Mouse (Mus musculus) myocyte (in vitro differentiated cells): ENCODE results near the gene Apoc3.

Source experiments
- CEBPB ChIP-seq: IDR thresholded peaks from 2 replicates; pipeline ENCODE4 v1.6.1; 2011; ENCODE audit warnings: mild to moderate bottlenecking, moderate library complexity; ENCODE audit not compliant: poor library complexity, insufficient read depth, severe bottlenecking
- E2F4 ChIP-seq: IDR thresholded peaks from one replicate; pipeline ENCODE4 v1.6.1; 2011; ENCODE audit warnings: mild to moderate bottlenecking, control low read depth, moderate library complexity; ENCODE audit not compliant: insufficient read depth
- MAX ChIP-seq: IDR thresholded peaks from one replicate; pipeline ENCODE4 v1.6.1; 2011; ENCODE audit warnings: low read depth, mild to moderate bottlenecking, control low read depth
- MYOD1 ChIP-seq, 3 experiments: IDR thresholded peaks; one replicate each; pipeline ENCODE4 v1.6.1; 2011; ENCODE audit warnings: control low read depth in 2 of 3, low read depth in 2 of 3, mild to moderate bottlenecking in 2 of 3, moderate library complexity in 1 of 3; ENCODE audit not compliant: insufficient read length in 2 of 3, control insufficient read depth in 1 of 3
- MYOG ChIP-seq, 3 experiments: IDR thresholded peaks; one replicate each; pipeline ENCODE4 v1.6.1; 2011; ENCODE audit warnings: control low read depth in 2 of 3, low read depth in 2 of 3, mild to moderate bottlenecking in 2 of 3; ENCODE audit not compliant: insufficient read length in 2 of 3, control insufficient read depth in 1 of 3, insufficient read depth in 1 of 3
- POLR2A ChIP-seq: IDR thresholded peaks from one replicate; pipeline ENCODE4 v1.6.1; 2011; ENCODE audit warnings: low read depth, mild to moderate bottlenecking, control low read depth, moderate library complexity; ENCODE audit not compliant: insufficient read length
- POLR2AphosphoS2 ChIP-seq: IDR thresholded peaks from one replicate; pipeline ENCODE4 v1.6.1; 2011; ENCODE audit warnings: low read depth, control low read depth; ENCODE audit not compliant: insufficient read length
- TCF12 ChIP-seq: IDR thresholded peaks from one replicate; pipeline ENCODE4 v1.6.1; 2011; ENCODE audit warnings: mild to moderate bottlenecking, control low read depth; ENCODE audit not compliant: poor library complexity, insufficient read depth, severe bottlenecking
- USF1 ChIP-seq: IDR thresholded peaks from one replicate; pipeline ENCODE4 v1.6.1; 2011; ENCODE audit warnings: low read depth, mild to moderate bottlenecking, control low read depth, moderate library complexity

GRCm38 (mm10) chr9:46207501-46207869, 28.0 kb downstream of the Apoc3 start:
- TF ChIP-seq POLR2A (no peak), MAX (no peak), USF1 (no peak), CEBPB (no peak), MYOG (IDR thresholded peaks at IDR 0.05; ENCODE audit: control insufficient read depth in 1 of 3, insufficient read depth in 1 of 3, insufficient read length in 2 of 3, low read depth in 2 of 3) (no peak), E2F4 (no peak), MYOD1 (IDR thresholded peaks at IDR 0.05; ENCODE audit: control insufficient read depth in 1 of 3, insufficient read length in 2 of 3, low read depth in 2 of 3) (no peak), POLR2AphosphoS2 (no peak), TCF12 (no peak)
